Mouse (Mus musculus) heart, embryonic 10.5 days (tissue): ENCODE measurements around the gene Klhl2. TPM values are rescaled to one million over a fixed set of nuclear protein-coding genes. Genes with fewer than 3 reads are reported as not detected.

Source experiments
- DNase-seq: peaks from one replicate; pipeline ENCODE4 v3.0.0-alpha.2; 2017; ENCODE audit warnings: low spot score
- H3K27ac ChIP-seq: fragments of 300-500 bp; sonication (generic); 2 replicates; pipeline ENCODE4 v1.5.1; 2016; ENCODE audit warnings: mild to moderate bottlenecking
- H3K27me3 ChIP-seq: fragments of 300-500 bp; sonication (generic); 2 replicates; pipeline ENCODE4 v1.6.1; 2016; ENCODE audit warnings: mild to moderate bottlenecking; ENCODE audit not compliant: poor library complexity, insufficient read depth, severe bottlenecking
- H3K36me3 ChIP-seq: fragments of 300-500 bp; sonication (generic); 2 replicates; pipeline ENCODE4 v1.6.1; 2016; ENCODE audit warnings: mild to moderate bottlenecking, moderate library complexity
- H3K4me1 ChIP-seq: fragments of 300-500 bp; sonication (generic); 2 replicates; pipeline ENCODE4 v1.6.1; 2016; ENCODE audit warnings: mild to moderate bottlenecking
- H3K4me3 ChIP-seq: fragments of 300-500 bp; sonication (generic); 2 replicates; pipeline ENCODE4 v1.5.1; 2016; ENCODE audit warnings: mild to moderate bottlenecking, moderate library complexity
- H3K9me3 ChIP-seq: fragments of 300-500 bp; sonication (generic); 2 replicates; pipeline ENCODE4 v1.6.1; 2016; ENCODE audit warnings: mild to moderate bottlenecking, moderate library complexity
- WGBS: fragments of 180-500 bp; shearing (Covaris S2); methylation state at CpG from one replicate; pipeline ENCODE4 v1.1.7; 2016; 5-methylcytosine and 5-hydroxymethylcytosine counted together
- polyA plus RNA-seq: library from polyadenylated mRNA; unstranded; fragments of >200 nt; fragmentation: Nextera tagmentation; extraction: Ambion mirVana; gene quantifications from 2 replicates; pipeline ENCODE4 v1.2.1, GENCODE M21; 2016

The Klhl2 gene
- polyA plus RNA-seq, result 10.0 and 11.9 TPM in 2 replicates

- peak; percentile 86 for DNase-seq
- H3K27ac ChIP-seq, result peak within 1 kb of the TSS; percentile 95
- H3K4me3 ChIP-seq, result peak within 1 kb of the TSS; percentile 92
- peaks cover 19% of the 10 kb centered on the region for H3K4me1 ChIP-seq
- H3K27me3 ChIP-seq, result no peaks in the 10 kb centered on the region
- 1% methylated on average over 58 of the region's 68 CpGs for WGBS
- no peaks in the 10 kb centered on the region for H3K36me3 ChIP-seq
- H3K9me3 ChIP-seq, result no peaks in the 10 kb centered on the region
Observed at GRCm38 (mm10) chr8:64849897-64850541, at the start of gene Klhl2. Gene Klhl2, minus strand, starts transcription at chr8:64850017.

GRCm38 (mm10) chr8:64898710-64899109 lies 48.9 kb upstream of the Klhl2 start:
- H3K4me3 ChIP-seq, result no peak overlapping the region
- no peaks in the 10 kb centered on the region for H3K36me3 ChIP-seq
- H3K27ac ChIP-seq, result no peak overlapping the region
- no peak for DNase-seq
- no peaks in the 10 kb centered on the region for H3K4me1 ChIP-seq
- WGBS, result 22% methylated on average over 4 of the region's 4 CpGs
- H3K27me3 ChIP-seq, result no peaks in the 10 kb centered on the region
- no peaks in the 10 kb centered on the region for H3K9me3 ChIP-seq

GRCm38 (mm10) chr8:64896731-64897130 lies 46.9 kb upstream of the Klhl2 start:
- Histone ChIP-seq H3K36me3 (no peaks in the 10 kb centered on the region), H3K9me3 (no peaks in the 10 kb centered on the region), H3K4me3 (no peak overlapping the region), H3K27me3 (no peaks in the 10 kb centered on the region), H3K4me1 (no peaks in the 10 kb centered on the region), H3K27ac (no peak overlapping the region)
- DNase-seq, result peak; percentile 14
- WGBS, result 83% methylated on average over 5 of the region's 5 CpGs

GRCm38 (mm10) chr8:64880619-64881200 lies 30.9 kb upstream of the Klhl2 start:
- 31% methylated on average over 13 of the region's 13 CpGs for WGBS
- no peaks in the 10 kb centered on the region for H3K36me3 ChIP-seq
- H3K27me3 ChIP-seq, result no peaks in the 10 kb centered on the region
- no peak for DNase-seq
- H3K4me1 ChIP-seq, result no peaks in the 10 kb centered on the region
- peak overlapping the region; percentile 20; the same call in 1 of the 2 replicates for H3K4me3 ChIP-seq
- no peaks in the 10 kb centered on the region for H3K9me3 ChIP-seq
- H3K27ac ChIP-seq, result no peak overlapping the region

GRCm38 (mm10) chr8:64877630-64878312 lies 28.0 kb upstream of the Klhl2 start:
- no peaks in the 10 kb centered on the region for H3K36me3 ChIP-seq
- H3K9me3 ChIP-seq, result no peaks in the 10 kb centered on the region
- WGBS, result 80% methylated on average over 22 of the region's 22 CpGs
- no peak overlapping the region for H3K4me3 ChIP-seq
- no peaks in the 10 kb centered on the region for H3K4me1 ChIP-seq
- DNase-seq, result no peak
- H3K27ac ChIP-seq, result no peak overlapping the region
- H3K27me3 ChIP-seq, result no peaks in the 10 kb centered on the region

GRCm38 (mm10) chr8:64871469-64872165 lies 21.8 kb upstream of the Klhl2 start:
- no peak for DNase-seq
- H3K4me1 ChIP-seq, result peaks cover 7% of the 10 kb centered on the region; the same call in 1 of the 2 replicates
- H3K36me3 ChIP-seq, result no peaks in the 10 kb centered on the region
- no peaks in the 10 kb centered on the region for H3K27me3 ChIP-seq
- 60% methylated on average over 12 of the region's 12 CpGs for WGBS
- H3K27ac ChIP-seq, result no peak overlapping the region
- H3K4me3 ChIP-seq, result no peak overlapping the region
- no peaks in the 10 kb centered on the region for H3K9me3 ChIP-seq

GRCm38 (mm10) chr8:64870218-64870617 lies 20.4 kb upstream of the Klhl2 start:
- Histone ChIP-seq H3K4me1 (peaks cover 7% of the 10 kb centered on the region; the same call in 1 of the 2 replicates), H3K36me3 (no peaks in the 10 kb centered on the region), H3K27ac (no peak overlapping the region), H3K4me3 (no peak overlapping the region), H3K9me3 (no peaks in the 10 kb centered on the region), H3K27me3 (no peaks in the 10 kb centered on the region)
- DNase-seq, result no peak
- 28% methylated on average over 2 of the region's 2 CpGs for WGBS

- no peak for DNase-seq
- WGBS, result 4% methylated on average over 77 of the region's 100 CpGs
- H3K9me3 ChIP-seq, result no peaks in the 10 kb centered on the region
- peaks cover 19% of the 10 kb centered on the region for H3K4me1 ChIP-seq
- no peaks in the 10 kb centered on the region for H3K36me3 ChIP-seq
- H3K27ac ChIP-seq, result peak overlapping the region; percentile 95
- H3K4me3 ChIP-seq, result peak overlapping the region; percentile 92
- no peaks in the 10 kb centered on the region for H3K27me3 ChIP-seq
Observed at GRCm38 (mm10) chr8:64849091-64849896, 523 bp downstream of the Klhl2 start.

GRCm38 (mm10) chr8:64848245-64848785 lies 1.5 kb downstream of the Klhl2 start:
- Histone ChIP-seq H3K36me3 (no peaks in the 10 kb centered on the region), H3K27me3 (no peaks in the 10 kb centered on the region), H3K9me3 (no peaks in the 10 kb centered on the region), H3K4me1 (peaks cover 19% of the 10 kb centered on the region), H3K27ac (no peak overlapping the region), H3K4me3 (peak overlapping the region; percentile 92)
- DNase-seq, result no peak
- WGBS, result 13% methylated on average over 8 of the region's 8 CpGs

GRCm38 (mm10) chr8:64847650-64848049 lies 2.2 kb downstream of the Klhl2 start:
- H3K27me3 ChIP-seq, result no peaks in the 10 kb centered on the region
- WGBS, result 23% methylated on average over 2 of the region's 2 CpGs
- peaks cover 19% of the 10 kb centered on the region for H3K4me1 ChIP-seq
- no peak for DNase-seq
- no peaks in the 10 kb centered on the region for H3K36me3 ChIP-seq
- no peak overlapping the region for H3K27ac ChIP-seq
- no peak overlapping the region for H3K4me3 ChIP-seq
- H3K9me3 ChIP-seq, result no peaks in the 10 kb centered on the region

- no peak overlapping the region for H3K4me3 ChIP-seq
- no peaks in the 10 kb centered on the region for H3K9me3 ChIP-seq
- no peak overlapping the region for H3K27ac ChIP-seq
- no peak for DNase-seq
- peaks cover 19% of the 10 kb centered on the region for H3K4me1 ChIP-seq
- 47% methylated on average over 2 of the region's 2 CpGs for WGBS
- H3K36me3 ChIP-seq, result no peaks in the 10 kb centered on the region
- no peaks in the 10 kb centered on the region for H3K27me3 ChIP-seq
Observed at GRCm38 (mm10) chr8:64847241-64847640, 2.6 kb downstream of the Klhl2 start.

- H3K4me1 ChIP-seq, result peaks cover 15% of the 10 kb centered on the region
- H3K27me3 ChIP-seq, result no peaks in the 10 kb centered on the region
- no peaks in the 10 kb centered on the region for H3K9me3 ChIP-seq
- 85% methylated on average over 7 of the region's 7 CpGs for WGBS
- H3K36me3 ChIP-seq, result no peaks in the 10 kb centered on the region
- H3K4me3 ChIP-seq, result no peak overlapping the region
- no peak overlapping the region for H3K27ac ChIP-seq
- no peak for DNase-seq
Observed at GRCm38 (mm10) chr8:64845314-64845713, 4.5 kb downstream of the Klhl2 start.
